Mouse (Mus musculus): ENCODE results near the gene Fancc. TPM values are rescaled to one million over a fixed set of nuclear protein-coding genes. Genes with fewer than 3 reads are reported as not detected.

Gene Fancc
- total and polyA plus RNA-seq, 2 experiments, result 4.0 to 4.6 TPM

- Histone ChIP-seq H3K27ac (replicated peaks; ENCODE audit: insufficient read depth, low read depth, low read length) (no peak overlapping the region), H3K27me3 (ENCODE audit: control insufficient read depth, insufficient read depth, low read length) (no peaks in the 10 kb centered on the region), H3K36me3 (ENCODE audit: control insufficient read depth, insufficient read depth, low read length) (no peaks in the 10 kb centered on the region), H3K79me2 (ENCODE audit: control insufficient read depth, insufficient read depth, low read length) (no peaks in the 10 kb centered on the region), H3K4me1 (ENCODE audit: control insufficient read depth, insufficient read depth, low read length) (peaks cover 4% of the 10 kb centered on the region; the same call in 1 of the 2 replicates), H3K9ac (ENCODE audit: low read depth, low read length) (no peak overlapping the region), H3K4me3 (ENCODE audit: insufficient read depth, low read depth, low read length) (no peak overlapping the region)
- DNase-seq (ENCODE audit: extremely low read depth, low read depth, low spot score), result no peak
- WGBS, result 94% methylated on average over 8 of the region's 8 CpGs
- TF ChIP-seq POLR2A (IDR thresholded peaks at IDR 0.05; ENCODE audit: extremely low read depth, insufficient read depth, low read length) (no peak), CTCF (IDR thresholded peaks at IDR 0.05; ENCODE audit: low read depth, low read length) (no peak)
Observed at GRCm38 (mm10) chr13:63337239-63337960, 159.7 kb downstream of the Fancc start.

DNA sequence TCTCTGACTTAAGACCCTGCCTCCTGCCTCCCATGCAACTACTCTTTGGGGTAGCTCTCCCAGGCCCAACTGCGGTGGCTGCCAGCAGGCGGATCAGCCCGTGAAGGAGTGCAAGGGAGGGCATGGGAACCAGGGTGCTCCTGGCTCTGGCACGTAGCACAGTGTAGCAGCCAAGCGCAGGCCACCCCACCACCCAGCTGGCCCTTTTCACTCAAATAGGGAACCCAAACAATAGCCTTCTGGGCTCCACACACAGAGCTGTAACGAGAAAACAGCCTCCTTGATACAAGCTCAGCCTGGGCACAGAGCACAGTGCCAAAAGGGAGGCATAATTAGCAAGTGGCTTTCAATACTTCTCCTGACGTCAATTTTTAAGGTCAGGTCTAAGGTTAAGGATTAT is 160.7 kb downstream of the Fancc start:
- no peaks in the 10 kb centered on the region for H3K36me3 ChIP-seq (ENCODE audit: control insufficient read depth, insufficient read depth, low read length)
- H3K4me1 ChIP-seq (ENCODE audit: control insufficient read depth, insufficient read depth, low read length), result peaks cover 4% of the 10 kb centered on the region; the same call in 1 of the 2 replicates
- DNase-seq (ENCODE audit: extremely low read depth, low read depth, low spot score), result no peak
- H3K27ac ChIP-seq (replicated peaks; ENCODE audit: insufficient read depth, low read depth, low read length), result no peak overlapping the region
- H3K27me3 ChIP-seq (ENCODE audit: control insufficient read depth, insufficient read depth, low read length), result no peaks in the 10 kb centered on the region
- WGBS, result 79% methylated on average over 7 of the region's 7 CpGs
- no peak overlapping the region for H3K9ac ChIP-seq (ENCODE audit: low read depth, low read length)
- TF ChIP-seq POLR2A (IDR thresholded peaks at IDR 0.05; ENCODE audit: extremely low read depth, insufficient read depth, low read length) (no peak), CTCF (IDR thresholded peaks at IDR 0.05; ENCODE audit: low read depth, low read length) (no peak)
- H3K79me2 ChIP-seq (ENCODE audit: control insufficient read depth, insufficient read depth, low read length), result no peaks in the 10 kb centered on the region
- H3K4me3 ChIP-seq (ENCODE audit: insufficient read depth, low read depth, low read length), result no peak overlapping the region

DNA sequence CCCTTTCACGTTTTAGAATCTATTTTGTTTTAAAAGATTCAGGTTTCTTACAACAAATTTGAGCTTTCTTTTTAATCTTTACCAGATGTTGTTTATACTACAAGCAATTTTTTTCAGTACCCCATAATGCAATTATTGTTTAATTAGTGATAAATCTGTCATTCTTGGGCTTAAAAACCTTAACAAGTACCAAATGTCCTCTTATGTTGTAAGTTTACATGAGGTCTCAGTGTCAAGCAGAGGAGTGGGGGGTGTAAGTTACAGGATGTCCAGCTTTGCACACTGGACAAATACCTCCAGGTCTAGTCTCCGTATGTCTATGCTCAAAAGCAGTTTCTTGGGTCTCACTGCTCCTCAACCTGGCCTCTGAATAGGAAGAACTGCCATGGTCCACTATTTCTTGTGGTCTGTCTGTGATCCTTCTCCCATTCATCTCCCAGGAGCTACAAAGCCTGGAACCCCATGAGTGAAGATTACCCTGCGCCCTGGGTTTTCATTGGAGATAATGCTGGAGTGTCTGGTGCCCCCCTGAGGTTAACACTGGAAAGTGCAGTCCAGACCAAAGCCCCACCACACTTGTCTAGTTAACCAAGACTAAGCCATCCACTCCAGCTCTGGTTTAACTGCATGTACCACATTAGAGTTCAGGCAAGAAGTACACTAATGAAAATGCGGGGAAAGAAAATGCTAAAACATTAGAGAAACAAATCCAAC is 161.5 kb downstream of the Fancc start:
- H3K9ac ChIP-seq (ENCODE audit: low read depth, low read length), result no peak overlapping the region
- H3K27me3 ChIP-seq (ENCODE audit: control insufficient read depth, insufficient read depth, low read length), result no peaks in the 10 kb centered on the region
- no peak overlapping the region for H3K27ac ChIP-seq (replicated peaks; ENCODE audit: insufficient read depth, low read depth, low read length)
- H3K4me1 ChIP-seq (ENCODE audit: control insufficient read depth, insufficient read depth, low read length), result peaks cover 4% of the 10 kb centered on the region; the same call in 1 of the 2 replicates
- DNase-seq (ENCODE audit: extremely low read depth, low read depth, low spot score), result peak; percentile 25
- H3K4me3 ChIP-seq (ENCODE audit: insufficient read depth, low read depth, low read length), result no peak overlapping the region
- TF ChIP-seq POLR2A (IDR thresholded peaks at IDR 0.05; ENCODE audit: extremely low read depth, insufficient read depth, low read length) (no peak), CTCF (IDR thresholded peaks at IDR 0.05; ENCODE audit: low read depth, low read length) (peak; percentile 63)
- 76% methylated on average over 4 of the region's 4 CpGs for WGBS
- no peaks in the 10 kb centered on the region for H3K36me3 ChIP-seq (ENCODE audit: control insufficient read depth, insufficient read depth, low read length)
- H3K79me2 ChIP-seq (ENCODE audit: control insufficient read depth, insufficient read depth, low read length), result no peaks in the 10 kb centered on the region

GRCm38 (mm10) chr13:63332576-63333300 is 164.3 kb downstream of the Fancc start:
- H3K27me3 ChIP-seq (ENCODE audit: control insufficient read depth, insufficient read depth, low read length), result no peaks in the 10 kb centered on the region
- no peak for TF ChIP-seq POLR2A (IDR thresholded peaks at IDR 0.05; ENCODE audit: extremely low read depth, insufficient read depth, low read length)
- peak; percentile 32; the same call in 1 of the 2 replicates for TF ChIP-seq CTCF (IDR thresholded peaks at IDR 0.05; ENCODE audit: low read depth, low read length)
- peak; percentile 58 for DNase-seq (ENCODE audit: extremely low read depth, low read depth, low spot score)
- no peaks in the 10 kb centered on the region for H3K4me1 ChIP-seq (ENCODE audit: control insufficient read depth, insufficient read depth, low read length)
- no peaks in the 10 kb centered on the region for H3K79me2 ChIP-seq (ENCODE audit: control insufficient read depth, insufficient read depth, low read length)
- H3K36me3 ChIP-seq (ENCODE audit: control insufficient read depth, insufficient read depth, low read length), result no peaks in the 10 kb centered on the region
- WGBS, result 44% methylated on average over 4 of the region's 4 CpGs
- no peak overlapping the region for H3K27ac ChIP-seq (replicated peaks; ENCODE audit: insufficient read depth, low read depth, low read length)
- H3K4me3 ChIP-seq (ENCODE audit: insufficient read depth, low read depth, low read length), result no peak overlapping the region
- H3K9ac ChIP-seq (ENCODE audit: low read depth, low read length), result no peak overlapping the region

- TF ChIP-seq CTCF (IDR thresholded peaks at IDR 0.05; ENCODE audit: low read depth, low read length), result peak; percentile 68; the same call in 1 of the 2 replicates
- TF ChIP-seq POLR2A (IDR thresholded peaks at IDR 0.05; ENCODE audit: extremely low read depth, insufficient read depth, low read length), result no peak
- peak; percentile 40 for DNase-seq (ENCODE audit: extremely low read depth, low read depth, low spot score)
- H3K4me1 ChIP-seq (ENCODE audit: control insufficient read depth, insufficient read depth, low read length), result 0 out of 2 replicates have a peak, but pooled peaks cover 2% of the 10 kb centered on the region
Observed at GRCm38 (mm10) chr13:63331379-63331778, 165.7 kb downstream of the Fancc start.

More at GRCm38 (mm10) chr13:63331379-63331778, 165.7 kb downstream of the Fancc start:
- Histone ChIP-seq H3K4me3 (ENCODE audit: insufficient read depth, low read depth, low read length) (no peak overlapping the region), H3K9ac (ENCODE audit: low read depth, low read length) (no peak overlapping the region), H3K36me3 (ENCODE audit: control insufficient read depth, insufficient read depth, low read length) (no peaks in the 10 kb centered on the region), H3K79me2 (ENCODE audit: control insufficient read depth, insufficient read depth, low read length) (no peaks in the 10 kb centered on the region), H3K27me3 (ENCODE audit: control insufficient read depth, insufficient read depth, low read length) (no peaks in the 10 kb centered on the region), H3K27ac (replicated peaks; ENCODE audit: insufficient read depth, low read depth, low read length) (no peak overlapping the region)
- WGBS, result 33% methylated on average over 4 of the region's 4 CpGs
